Mouse (Mus musculus) bone marrow, adult 2 months (tissue): Measurements from ENCODE around the gene Ints14. TPM values are rescaled to one million over a fixed set of nuclear protein-coding genes. Genes with fewer than 3 reads are reported as not detected.

ENCODE experiments used
- H3K27ac ChIP-seq: fragments of 200-500 bp; 2 replicates; pipeline ENCODE4 v1.5.1; 2012; ENCODE audit warnings: low read depth, mild to moderate bottlenecking, control low read depth, inconsistent platforms, low read length; ENCODE audit not compliant: control insufficient read depth, poor library complexity, insufficient read depth
- H3K4me1 ChIP-seq: fragments of 200-500 bp; 2 replicates; pipeline ENCODE4 v1.6.1; 2011; ENCODE audit warnings: low read length; ENCODE audit not compliant: control insufficient read depth, insufficient read depth
- H3K4me3 ChIP-seq: fragments of 200-500 bp; replicated peaks from 2 replicates; pipeline ENCODE3; 2011; ENCODE audit warnings: mild to moderate bottlenecking, low read depth, low read length, control low read depth; ENCODE audit not compliant: control insufficient read depth
- CTCF ChIP-seq: fragments of 200-500 bp; IDR thresholded peaks from 2 replicates; pipeline ENCODE4 v1.5.1; 2011; ENCODE audit warnings: low read length, control low read depth; ENCODE audit not compliant: control insufficient read depth, insufficient read depth
- POLR2A ChIP-seq: fragments of 200-500 bp; IDR thresholded peaks from 2 replicates; pipeline ENCODE4 v1.6.1; 2011; ENCODE audit warnings: low read depth, mild to moderate bottlenecking, control low read depth, low read length, borderline replicate concordance; ENCODE audit not compliant: control insufficient read depth
- WGBS: fragments of 180-500 bp; shearing (Covaris S2); methylation state at CpG from one replicate; pipeline ENCODE4 v1.1.7; 2018; 5-methylcytosine and 5-hydroxymethylcytosine counted together
- polyA plus RNA-seq: library from polyadenylated mRNA; stranded (reverse); fragments of >200 nt; gene quantifications from 2 replicates; pipeline ENCODE4 v1.2.4, GENCODE M21; 2011; ENCODE audit warnings: low replicate concordance; ENCODE audit not compliant: missing spikeins, insufficient read depth, insufficient read length

Gene Ints14
- polyA plus RNA-seq, 1 experiment: 9.0 TPM

GRCm38 (mm10) chr9:64931751-64932610 lies 28.7 kb upstream of the Ints14 start:
- Histone ChIP-seq H3K27ac (no peak overlapping the region), H3K4me3 (no peak overlapping the region), H3K4me1 (no peaks in the 10 kb centered on the region)
- TF ChIP-seq CTCF (no peak), POLR2A (no peak)
- WGBS: 53% methylated on average over 7 of the region's 7 CpGs

GRCm38 (mm10) chr9:64934015-64934754 lies 26.5 kb upstream of the Ints14 start:
- Histone ChIP-seq H3K4me1 (no peaks in the 10 kb centered on the region; the same call in 1 of the 2 replicates), H3K4me3 (no peak overlapping the region), H3K27ac (no peak overlapping the region; the same call in 1 of the 2 replicates)
- 63% methylated on average over 15 of the region's 15 CpGs for WGBS
- no peak for TF ChIP-seq CTCF
- TF ChIP-seq POLR2A: no peak

- WGBS: 4% methylated on average over 6 of the region's 6 CpGs
- TF ChIP-seq CTCF (peak; percentile 50; the same call in 1 of the 2 replicates), POLR2A (no peak)
These were observed 24.2 kb upstream of the Ints14 start for GRCm38 (mm10) chr9:64936508-64936907.

GRCm38 (mm10) chr9:64937491-64937890 lies 23.2 kb upstream of the Ints14 start:
- TF ChIP-seq POLR2A (no peak), CTCF (no peak)
- H3K4me1 ChIP-seq: no peaks in the 10 kb centered on the region; the same call in 1 of the 2 replicates
- no peak overlapping the region for H3K27ac ChIP-seq
- H3K4me3 ChIP-seq: no peak overlapping the region
- WGBS: 54% methylated on average over 5 of the region's 5 CpGs

More at GRCm38 (mm10) chr9:64936508-64936907, 24.2 kb upstream of the Ints14 start:
- Histone ChIP-seq H3K4me3 (no peak overlapping the region), H3K4me1 (no peaks in the 10 kb centered on the region; the same call in 1 of the 2 replicates), H3K27ac (no peak overlapping the region)

- no peak for TF ChIP-seq POLR2A
- no peak for TF ChIP-seq CTCF
- no peak overlapping the region for H3K27ac ChIP-seq
- no peak overlapping the region for H3K4me3 ChIP-seq
- H3K4me1 ChIP-seq: no peaks in the 10 kb centered on the region; the same call in 1 of the 2 replicates
- 5% methylated on average over 5 of the region's 5 CpGs for WGBS
These were observed 22.2 kb upstream of the Ints14 start for GRCm38 (mm10) chr9:64938535-64938934.

GRCm38 (mm10) chr9:64939281-64939680 lies 21.4 kb upstream of the Ints14 start:
- no peak for TF ChIP-seq CTCF
- no peak for TF ChIP-seq POLR2A
- WGBS: 21% methylated on average over 4 of the region's 4 CpGs
- Histone ChIP-seq H3K4me1 (no peaks in the 10 kb centered on the region; the same call in 1 of the 2 replicates), H3K27ac (no peak overlapping the region), H3K4me3 (no peak overlapping the region)

- H3K4me1 ChIP-seq: no peaks in the 10 kb centered on the region; the same call in 1 of the 2 replicates
- TF ChIP-seq POLR2A (no peak), CTCF (no peak)
- 61% methylated on average over 2 of the region's 2 CpGs for WGBS
These were observed 20.9 kb upstream of the Ints14 start for GRCm38 (mm10) chr9:64939790-64940189.

More at GRCm38 (mm10) chr9:64939790-64940189, 20.9 kb upstream of the Ints14 start:
- no peak overlapping the region for H3K4me3 ChIP-seq
- H3K27ac ChIP-seq: no peak overlapping the region
